Mouse (Mus musculus): ENCODE measurements around the gene Tst. TPM values are rescaled to one million over a fixed set of nuclear protein-coding genes. Genes with fewer than 3 reads are reported as not detected.
A peak's percentile ranks its signal among the peaks of the same experiment; 100 is the strongest.

The Tst gene
- polyA plus RNA-seq, 1 experiment from 2014 or later, result 123 TPM

DNA sequence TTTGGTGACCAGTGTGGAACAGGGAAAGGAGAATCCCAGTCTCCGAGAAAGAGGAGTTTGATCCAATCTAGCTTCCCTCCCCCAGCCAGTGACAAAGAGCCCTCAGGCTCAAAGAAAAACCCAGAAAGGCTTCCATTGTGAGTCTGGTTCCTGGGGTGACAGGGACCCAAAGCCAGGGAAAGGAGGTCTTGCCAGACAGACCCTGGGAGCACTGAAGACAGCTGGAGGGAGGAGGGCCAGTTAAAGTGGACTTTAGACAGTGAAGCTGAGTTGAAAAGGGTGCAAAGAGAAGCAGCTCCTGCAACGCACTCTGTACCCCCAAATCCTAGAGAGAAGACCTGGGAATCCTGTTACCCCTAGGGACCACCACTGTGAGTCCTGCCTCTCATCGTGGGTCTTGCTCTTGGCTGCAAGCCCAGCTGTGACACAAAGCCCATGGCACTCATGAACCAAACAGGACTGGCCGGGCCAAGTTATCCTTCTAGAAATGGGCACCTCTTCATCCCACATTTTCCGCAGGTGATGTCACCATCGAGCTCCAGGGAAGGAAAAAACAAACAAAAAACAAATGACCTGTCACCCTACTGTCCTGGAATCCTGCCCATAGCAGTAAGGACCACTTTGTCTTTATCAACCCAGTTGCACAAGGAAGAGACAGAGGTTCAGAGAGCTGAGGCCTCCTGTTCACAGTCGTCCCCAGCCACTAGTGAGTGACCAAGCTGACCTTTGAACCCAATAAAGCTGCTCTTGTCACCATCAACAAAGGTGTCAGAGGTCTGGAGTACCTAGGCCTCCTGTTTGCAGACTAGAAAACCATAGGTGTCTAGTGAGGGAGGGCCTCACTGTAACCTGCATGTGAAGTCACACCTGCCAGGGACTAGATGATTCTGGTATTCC is 21.2 kb downstream of the Tst start:
- 65% methylated on average over 7 of the region's 7 CpGs for WGBS
- H3K9ac ChIP-seq (ENCODE audit: low read length), result no peak overlapping the region
- no peak overlapping the region for H3K27ac ChIP-seq (ENCODE audit: low read length)
- ATAC-seq (ENCODE audit: insufficient read depth, low FRiP score), result no peak
- H3K4me2 ChIP-seq (ENCODE audit: low read depth, low read length), result no peak overlapping the region
- no peak overlapping the region for H3K4me3 ChIP-seq (replicated peaks; ENCODE audit: low read length)
- no peaks in the 10 kb centered on the region for H3K9me3 ChIP-seq (replicated peaks; ENCODE audit: control insufficient read depth, low read length)
- H3K4me1 ChIP-seq (ENCODE audit: control insufficient read depth, insufficient read depth, low read length), result no peaks in the 10 kb centered on the region
- H3K36me3 ChIP-seq (ENCODE audit: control insufficient read depth, insufficient read depth, low read length), result no peaks in the 10 kb centered on the region
- no peaks in the 10 kb centered on the region for H3K27me3 ChIP-seq (ENCODE audit: control insufficient read depth, insufficient read depth, low read length)

DNA sequence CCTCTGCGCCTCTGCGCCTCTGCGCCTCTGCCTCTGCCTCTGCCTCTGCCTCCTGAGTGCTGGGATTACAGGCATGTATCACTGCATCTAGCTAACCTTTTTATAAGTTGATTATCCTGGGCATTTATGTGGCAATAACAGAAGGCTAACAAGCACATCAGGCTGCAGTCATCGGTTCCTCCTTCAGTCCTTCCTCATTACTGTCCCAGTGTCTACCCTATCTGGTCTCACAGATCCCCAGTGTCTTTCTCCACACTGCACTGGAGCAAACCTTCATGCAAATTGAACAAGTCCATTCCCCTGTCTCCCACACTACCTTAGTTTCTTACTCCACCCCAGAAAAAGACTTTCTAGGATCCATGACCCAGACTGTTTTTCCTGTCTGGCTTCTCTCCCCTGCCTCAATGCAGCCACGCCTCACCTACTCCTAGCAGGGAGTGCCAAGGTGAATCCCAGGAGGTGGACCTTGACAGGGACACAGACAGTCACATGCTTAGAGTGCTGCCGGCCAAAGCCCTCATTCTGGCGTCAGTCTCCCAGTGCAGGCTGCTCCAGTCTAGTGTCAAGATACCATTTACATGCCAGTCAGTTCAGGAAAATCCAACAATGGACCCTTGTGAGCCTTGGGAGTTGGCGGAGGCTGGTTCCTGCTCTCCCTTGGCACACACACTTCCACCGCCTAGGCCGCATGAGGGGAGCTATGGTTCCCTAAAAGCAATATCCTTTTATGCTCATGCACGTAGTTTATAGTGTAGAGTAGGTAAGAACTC is 22.1 kb downstream of the Tst start:
- Histone ChIP-seq H3K9me3 (replicated peaks; ENCODE audit: control insufficient read depth, low read length) (no peaks in the 10 kb centered on the region), H3K4me2 (ENCODE audit: low read depth, low read length) (no peak overlapping the region), H3K36me3 (ENCODE audit: control insufficient read depth, insufficient read depth, low read length) (no peaks in the 10 kb centered on the region), H3K9ac (ENCODE audit: low read length) (no peak overlapping the region), H3K4me3 (replicated peaks; ENCODE audit: low read length) (no peak overlapping the region), H3K27me3 (ENCODE audit: control insufficient read depth, insufficient read depth, low read length) (no peaks in the 10 kb centered on the region), H3K4me1 (ENCODE audit: control insufficient read depth, insufficient read depth, low read length) (no peaks in the 10 kb centered on the region), H3K27ac (ENCODE audit: low read length) (peak overlapping the region; percentile 17; the same call in 1 of the 2 replicates)
- 78% methylated on average over 11 of the region's 11 CpGs for WGBS
- no peak for ATAC-seq (ENCODE audit: insufficient read depth, low FRiP score)

DNA sequence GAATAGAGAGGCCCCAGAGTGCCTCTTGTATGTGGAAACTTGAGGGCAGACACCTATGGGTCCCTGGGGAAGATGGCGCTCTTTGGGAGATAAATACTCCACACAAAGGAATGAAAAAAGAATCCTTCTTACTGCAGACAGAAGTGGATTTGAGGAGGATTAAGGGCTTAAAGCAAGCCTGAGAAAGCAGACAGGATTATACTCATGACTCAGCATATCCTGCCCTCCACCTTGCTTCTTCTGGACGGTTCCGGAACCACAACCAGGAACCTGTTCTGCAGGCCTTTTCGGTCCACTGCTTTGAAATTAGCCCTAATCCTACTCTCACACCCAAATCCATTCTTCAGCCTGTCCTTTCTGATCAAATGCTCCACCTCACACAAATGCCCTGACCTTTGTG is 23.6 kb downstream of the Tst start:
- Histone ChIP-seq H3K9me3 (replicated peaks; ENCODE audit: control insufficient read depth, low read length) (no peaks in the 10 kb centered on the region), H3K27ac (ENCODE audit: low read length) (no peak overlapping the region), H3K27me3 (ENCODE audit: control insufficient read depth, insufficient read depth, low read length) (no peaks in the 10 kb centered on the region), H3K4me3 (replicated peaks; ENCODE audit: low read length) (no peak overlapping the region), H3K4me2 (ENCODE audit: low read depth, low read length) (no peak overlapping the region), H3K36me3 (ENCODE audit: control insufficient read depth, insufficient read depth, low read length) (no peaks in the 10 kb centered on the region), H3K9ac (ENCODE audit: low read length) (no peak overlapping the region), H3K4me1 (ENCODE audit: control insufficient read depth, insufficient read depth, low read length) (no peaks in the 10 kb centered on the region)
- 80% methylated on average over 4 of the region's 4 CpGs for WGBS
- ATAC-seq (ENCODE audit: insufficient read depth, low FRiP score), result no peak

DNA sequence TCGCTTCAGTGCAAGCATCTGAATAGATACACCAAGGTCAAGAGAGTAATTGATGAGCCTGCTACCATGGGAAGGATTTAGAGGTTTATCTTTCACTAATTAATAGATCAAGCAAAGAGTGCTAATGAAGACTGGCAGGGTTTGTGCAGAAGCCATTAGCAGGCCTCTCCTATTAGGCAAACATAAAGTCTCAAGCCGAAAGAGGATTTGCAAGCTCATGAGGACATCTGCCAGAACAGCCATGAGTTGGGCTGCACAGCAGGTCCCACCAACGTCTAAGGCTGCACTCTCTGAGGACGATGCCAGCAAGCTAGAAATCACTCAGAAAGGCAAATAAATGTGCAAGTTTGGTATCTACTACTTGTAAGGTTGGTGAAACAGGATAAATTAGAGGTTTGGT is 25.0 kb downstream of the Tst start:
- no peak overlapping the region for H3K4me3 ChIP-seq (replicated peaks; ENCODE audit: low read length)
- no peak for ATAC-seq (ENCODE audit: insufficient read depth, low FRiP score)
- no peak overlapping the region for H3K4me2 ChIP-seq (ENCODE audit: low read depth, low read length)
- H3K9me3 ChIP-seq (replicated peaks; ENCODE audit: control insufficient read depth, low read length), result no peaks in the 10 kb centered on the region
- no peak overlapping the region for H3K9ac ChIP-seq (ENCODE audit: low read length)
- H3K27ac ChIP-seq (ENCODE audit: low read length), result no peak overlapping the region
- 62% methylated on average over 4 of the region's 4 CpGs for WGBS
- no peaks in the 10 kb centered on the region for H3K4me1 ChIP-seq (ENCODE audit: control insufficient read depth, insufficient read depth, low read length)
- H3K27me3 ChIP-seq (ENCODE audit: control insufficient read depth, insufficient read depth, low read length), result no peaks in the 10 kb centered on the region
- no peaks in the 10 kb centered on the region for H3K36me3 ChIP-seq (ENCODE audit: control insufficient read depth, insufficient read depth, low read length)

DNA sequence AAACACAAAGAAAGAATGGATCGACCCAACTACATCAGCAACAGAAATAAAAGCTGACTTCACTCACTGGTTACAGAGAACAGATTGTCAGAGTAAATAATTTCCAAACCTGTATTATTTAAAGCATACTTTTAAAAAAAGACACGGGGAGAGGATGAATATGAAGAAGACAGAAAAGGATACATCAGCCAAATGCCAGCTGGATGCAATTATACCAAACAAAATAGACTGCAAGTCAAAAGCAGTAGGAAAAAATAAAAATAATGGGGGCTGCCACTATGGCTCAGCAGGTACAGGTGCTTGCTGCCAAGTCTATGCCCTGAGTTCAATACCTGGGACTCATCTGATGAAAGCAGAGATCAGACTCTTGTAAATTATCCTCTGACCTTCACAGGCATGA is 25.5 kb downstream of the Tst start:
- H3K27me3 ChIP-seq (ENCODE audit: control insufficient read depth, insufficient read depth, low read length), result no peaks in the 10 kb centered on the region
- H3K4me2 ChIP-seq (ENCODE audit: low read depth, low read length), result no peak overlapping the region
- H3K27ac ChIP-seq (ENCODE audit: low read length), result no peak overlapping the region
- H3K4me1 ChIP-seq (ENCODE audit: control insufficient read depth, insufficient read depth, low read length), result no peaks in the 10 kb centered on the region
- no peak for ATAC-seq (ENCODE audit: insufficient read depth, low FRiP score)
- 75% methylated on average over 2 of the region's 2 CpGs for WGBS
- H3K4me3 ChIP-seq (replicated peaks; ENCODE audit: low read length), result no peak overlapping the region
- H3K36me3 ChIP-seq (ENCODE audit: control insufficient read depth, insufficient read depth, low read length), result no peaks in the 10 kb centered on the region
- H3K9me3 ChIP-seq (replicated peaks; ENCODE audit: control insufficient read depth, low read length), result no peaks in the 10 kb centered on the region
- no peak overlapping the region for H3K9ac ChIP-seq (ENCODE audit: low read length)

DNA sequence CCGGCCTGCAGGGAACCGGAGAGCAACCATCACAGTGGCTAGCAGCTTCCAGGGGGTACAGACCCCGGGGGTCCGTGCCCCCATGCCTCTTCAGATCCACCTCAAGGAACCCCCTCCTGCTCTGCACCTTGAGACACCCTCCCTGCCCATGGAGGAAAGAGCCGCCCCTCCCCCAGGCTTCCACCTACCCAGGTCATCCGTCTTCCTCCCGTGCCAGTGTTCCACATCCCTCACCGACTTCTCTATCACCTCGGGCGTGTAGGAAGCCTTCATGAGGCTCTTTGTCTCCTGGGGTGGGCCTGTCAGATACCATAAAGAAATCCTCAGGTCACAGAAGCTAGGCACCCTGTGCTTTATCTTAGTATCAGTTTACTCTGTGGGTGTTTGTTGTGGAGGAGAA is 27.2 kb downstream of the Tst start:
- H3K27ac ChIP-seq (ENCODE audit: low read length), result no peak overlapping the region
- H3K9me3 ChIP-seq (replicated peaks; ENCODE audit: control insufficient read depth, low read length), result no peaks in the 10 kb centered on the region
- no peak overlapping the region for H3K4me2 ChIP-seq (ENCODE audit: low read depth, low read length)
- no peak overlapping the region for H3K9ac ChIP-seq (ENCODE audit: low read length)
- no peaks in the 10 kb centered on the region for H3K4me1 ChIP-seq (ENCODE audit: control insufficient read depth, insufficient read depth, low read length)
- H3K27me3 ChIP-seq (ENCODE audit: control insufficient read depth, insufficient read depth, low read length), result no peaks in the 10 kb centered on the region
- 60% methylated on average over 10 of the region's 10 CpGs for WGBS
- 0 out of 2 replicates have a peak, but pooled peaks have one; percentile 24 for ATAC-seq (ENCODE audit: insufficient read depth, low FRiP score)
- H3K4me3 ChIP-seq (replicated peaks; ENCODE audit: low read length), result no peak overlapping the region
- H3K36me3 ChIP-seq (ENCODE audit: control insufficient read depth, insufficient read depth, low read length), result no peaks in the 10 kb centered on the region

DNA sequence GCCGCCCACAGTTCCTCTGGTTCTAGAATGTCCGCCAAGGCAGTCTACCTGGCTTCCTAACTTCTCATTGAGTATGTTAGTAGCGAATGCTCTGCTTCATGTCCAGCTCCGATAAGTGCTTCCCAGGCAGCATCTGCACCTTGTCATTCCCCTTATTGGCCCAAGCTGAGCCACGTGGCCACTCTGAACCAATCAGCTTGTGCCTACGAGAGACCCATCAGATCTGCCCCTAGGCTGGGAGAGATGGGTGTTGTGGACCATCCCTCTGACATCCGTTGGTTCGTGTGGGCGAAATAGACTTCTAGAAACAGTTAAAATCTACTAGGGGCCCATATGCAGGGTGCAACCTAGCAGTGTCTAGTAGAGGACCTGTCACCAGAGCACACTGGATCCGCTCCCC is 27.8 kb downstream of the Tst start:
- Histone ChIP-seq H3K9ac (ENCODE audit: low read length) (no peak overlapping the region), H3K36me3 (ENCODE audit: control insufficient read depth, insufficient read depth, low read length) (no peaks in the 10 kb centered on the region), H3K4me3 (replicated peaks; ENCODE audit: low read length) (no peak overlapping the region), H3K27me3 (ENCODE audit: control insufficient read depth, insufficient read depth, low read length) (no peaks in the 10 kb centered on the region), H3K4me1 (ENCODE audit: control insufficient read depth, insufficient read depth, low read length) (0 out of 2 replicates have a peak, but pooled peaks cover under 1% of the 10 kb centered on the region), H3K9me3 (replicated peaks; ENCODE audit: control insufficient read depth, low read length) (no peaks in the 10 kb centered on the region), H3K27ac (ENCODE audit: low read length) (no peak overlapping the region), H3K4me2 (ENCODE audit: low read depth, low read length) (no peak overlapping the region)
- WGBS, result 84% methylated on average over 10 of the region's 10 CpGs
- ATAC-seq (ENCODE audit: insufficient read depth, low FRiP score), result no peak

DNA sequence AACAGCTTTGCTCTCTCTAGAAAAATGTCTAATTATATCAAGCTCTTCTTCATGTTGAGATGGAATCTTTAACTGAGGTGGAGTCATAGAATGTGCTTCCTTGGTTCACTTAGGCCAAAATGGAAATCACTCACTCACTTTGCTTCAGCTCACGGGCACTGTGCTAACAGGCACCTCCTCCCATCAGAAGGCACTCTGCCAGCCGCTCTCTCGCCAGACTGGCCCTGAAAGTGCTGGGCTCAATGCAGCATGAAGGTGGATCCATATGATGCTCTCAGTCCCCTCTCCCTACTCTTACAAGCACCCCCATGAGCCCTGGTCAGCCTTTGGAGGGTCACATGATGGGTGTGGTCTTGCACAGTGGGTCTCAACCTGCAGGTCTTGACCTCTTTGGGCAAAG is 31.5 kb downstream of the Tst start:
- Histone ChIP-seq H3K4me2 (ENCODE audit: low read depth, low read length) (no peak overlapping the region), H3K27ac (ENCODE audit: low read length) (no peak overlapping the region), H3K4me3 (replicated peaks; ENCODE audit: low read length) (no peak overlapping the region), H3K36me3 (ENCODE audit: control insufficient read depth, insufficient read depth, low read length) (no peaks in the 10 kb centered on the region), H3K4me1 (ENCODE audit: control insufficient read depth, insufficient read depth, low read length) (peaks cover 3% of the 10 kb centered on the region; the same call in 1 of the 2 replicates), H3K9ac (ENCODE audit: low read length) (no peak overlapping the region), H3K27me3 (ENCODE audit: control insufficient read depth, insufficient read depth, low read length) (peaks cover 6% of the 10 kb centered on the region; the same call in 1 of the 2 replicates), H3K9me3 (replicated peaks; ENCODE audit: control insufficient read depth, low read length) (no peaks in the 10 kb centered on the region)
- no peak for ATAC-seq (ENCODE audit: insufficient read depth, low FRiP score)
- 64% methylated on average over 3 of the region's 3 CpGs for WGBS

DNA sequence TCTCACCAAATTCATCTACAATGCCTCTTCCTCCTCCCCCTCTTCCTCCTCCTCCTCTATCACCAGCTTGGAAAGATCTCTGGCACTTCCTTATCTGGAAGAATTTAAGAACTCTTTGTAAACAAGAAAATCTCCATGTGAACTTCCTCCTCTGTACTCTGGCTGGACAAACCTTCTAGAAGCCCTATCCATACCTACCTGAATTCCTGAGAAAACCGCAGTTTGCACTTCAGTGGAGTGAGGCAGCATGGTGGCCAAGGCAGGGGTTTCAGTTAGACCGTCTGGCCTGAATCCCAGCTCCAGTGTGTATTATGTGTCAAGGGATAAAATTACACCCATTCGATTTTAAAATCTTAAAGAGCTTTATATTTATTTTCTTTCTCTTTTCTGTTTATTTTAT is 32.9 kb downstream of the Tst start:
- no peak for ATAC-seq (ENCODE audit: insufficient read depth, low FRiP score)
- no peak overlapping the region for H3K9ac ChIP-seq (ENCODE audit: low read length)
- H3K27ac ChIP-seq (ENCODE audit: low read length), result no peak overlapping the region
- H3K4me3 ChIP-seq (replicated peaks; ENCODE audit: low read length), result no peak overlapping the region
- no peaks in the 10 kb centered on the region for H3K9me3 ChIP-seq (replicated peaks; ENCODE audit: control insufficient read depth, low read length)
- H3K36me3 ChIP-seq (ENCODE audit: control insufficient read depth, insufficient read depth, low read length), result no peaks in the 10 kb centered on the region
- no peak overlapping the region for H3K4me2 ChIP-seq (ENCODE audit: low read depth, low read length)
- 48% methylated on average over 3 of the region's 3 CpGs for WGBS
- peaks cover 6% of the 10 kb centered on the region; the same call in 1 of the 2 replicates for H3K27me3 ChIP-seq (ENCODE audit: control insufficient read depth, insufficient read depth, low read length)
- H3K4me1 ChIP-seq (ENCODE audit: control insufficient read depth, insufficient read depth, low read length), result peaks cover 3% of the 10 kb centered on the region; the same call in 1 of the 2 replicates

All from stomach, embryonic 16.5 days (tissue).